Mouse (Mus musculus): ENCODE results near the gene Fstl4. TPM values are rescaled to one million over a fixed set of nuclear protein-coding genes. Genes with fewer than 3 reads are reported as not detected.
A peak's percentile ranks its signal among the peaks of the same experiment; 100 is the strongest.

The Fstl4 gene
- polyA plus RNA-seq, 1 experiment, result 0.07 TPM

GRCm38 (mm10) chr11:53028421-53029168, 264.2 kb downstream of the Fstl4 start:
- H3K36me3 ChIP-seq (replicated peaks; ENCODE audit: low read length), result no peaks in the 10 kb centered on the region
- H3K27me3 ChIP-seq (replicated peaks), result peaks cover 5% of the 10 kb centered on the region
- no peak for TF ChIP-seq GATA1 (IDR thresholded peaks at IDR 0.05; ENCODE audit: borderline replicate concordance, low read length)
- no peaks in the 10 kb centered on the region for H3K4me1 ChIP-seq
- H3K9me3 ChIP-seq, result peaks cover 21% of the 10 kb centered on the region
- H3K4me3 ChIP-seq (replicated peaks), result no peak overlapping the region

- TF ChIP-seq GATA1 (IDR thresholded peaks at IDR 0.05; ENCODE audit: borderline replicate concordance, low read length) (no peak), FLI1 (IDR thresholded peaks at IDR 0.05; ENCODE audit: low read length) (no peak)
- Histone ChIP-seq H3K4me3 (replicated peaks) (no peak overlapping the region), H3K27me3 (replicated peaks) (peaks cover 1% of the 10 kb centered on the region), H3K4me1 (no peaks in the 10 kb centered on the region), H3K36me3 (replicated peaks; ENCODE audit: low read length) (no peaks in the 10 kb centered on the region), H3K9me3 (peaks cover 6% of the 10 kb centered on the region; the same call in 1 of the 2 replicates)
Measured at GRCm38 (mm10) chr11:53031777-53032176, 267.3 kb downstream of the Fstl4 start.

GRCm38 (mm10) chr11:53032336-53032735, 267.9 kb downstream of the Fstl4 start:
- no peak overlapping the region for H3K4me3 ChIP-seq (replicated peaks)
- H3K36me3 ChIP-seq (replicated peaks; ENCODE audit: low read length), result no peaks in the 10 kb centered on the region
- peaks cover 1% of the 10 kb centered on the region for H3K27me3 ChIP-seq (replicated peaks)
- H3K4me1 ChIP-seq, result no peaks in the 10 kb centered on the region
- H3K9me3 ChIP-seq, result peaks cover under 1% of the 10 kb centered on the region; the same call in 1 of the 2 replicates
- no peak for TF ChIP-seq FLI1 (IDR thresholded peaks at IDR 0.05; ENCODE audit: low read length)
- no peak for TF ChIP-seq GATA1 (IDR thresholded peaks at IDR 0.05; ENCODE audit: borderline replicate concordance, low read length)

- Histone ChIP-seq H3K36me3 (replicated peaks; ENCODE audit: low read length) (no peaks in the 10 kb centered on the region), H3K4me1 (no peaks in the 10 kb centered on the region), H3K9me3 (no peaks in the 10 kb centered on the region), H3K27me3 (replicated peaks) (peaks cover 7% of the 10 kb centered on the region), H3K4me3 (replicated peaks) (no peak overlapping the region)
- TF ChIP-seq GATA1 (IDR thresholded peaks at IDR 0.05; ENCODE audit: borderline replicate concordance, low read length), result no peak
- no peak for TF ChIP-seq FLI1 (IDR thresholded peaks at IDR 0.05; ENCODE audit: low read length)
Measured at GRCm38 (mm10) chr11:53035414-53035813, 271.0 kb downstream of the Fstl4 start.

GRCm38 (mm10) chr11:53046850-53047249, 282.4 kb downstream of the Fstl4 start:
- no peak for TF ChIP-seq GATA1 (IDR thresholded peaks at IDR 0.05; ENCODE audit: borderline replicate concordance, low read length)
- TF ChIP-seq FLI1 (IDR thresholded peaks at IDR 0.05; ENCODE audit: low read length), result no peak
- peaks cover 7% of the 10 kb centered on the region for H3K27me3 ChIP-seq (replicated peaks)
- H3K9me3 ChIP-seq, result no peaks in the 10 kb centered on the region
- H3K4me1 ChIP-seq, result no peaks in the 10 kb centered on the region
- H3K36me3 ChIP-seq (replicated peaks; ENCODE audit: low read length), result no peaks in the 10 kb centered on the region
- no peak overlapping the region for H3K4me3 ChIP-seq (replicated peaks)

- no peak overlapping the region for H3K4me3 ChIP-seq (replicated peaks)
- H3K36me3 ChIP-seq (replicated peaks; ENCODE audit: low read length), result no peaks in the 10 kb centered on the region
- TF ChIP-seq FLI1 (IDR thresholded peaks at IDR 0.05; ENCODE audit: low read length) (no peak), GATA1 (IDR thresholded peaks at IDR 0.05; ENCODE audit: borderline replicate concordance, low read length) (no peak)
- H3K4me1 ChIP-seq, result peaks cover 9% of the 10 kb centered on the region
- peaks cover 26% of the 10 kb centered on the region for H3K27me3 ChIP-seq (replicated peaks)
- no peaks in the 10 kb centered on the region for H3K9me3 ChIP-seq
Measured at GRCm38 (mm10) chr11:53054151-53054550, 289.7 kb downstream of the Fstl4 start.

- no peak overlapping the region for H3K4me3 ChIP-seq (replicated peaks)
- H3K9me3 ChIP-seq, result no peaks in the 10 kb centered on the region
- no peak for TF ChIP-seq FLI1 (IDR thresholded peaks at IDR 0.05; ENCODE audit: low read length)
- no peak for TF ChIP-seq GATA1 (IDR thresholded peaks at IDR 0.05; ENCODE audit: borderline replicate concordance, low read length)
- H3K27me3 ChIP-seq (replicated peaks), result peaks cover 26% of the 10 kb centered on the region
- H3K36me3 ChIP-seq (replicated peaks; ENCODE audit: low read length), result no peaks in the 10 kb centered on the region
- H3K4me1 ChIP-seq, result peaks cover 9% of the 10 kb centered on the region
Measured at GRCm38 (mm10) chr11:53055896-53056295, 291.5 kb downstream of the Fstl4 start.

- H3K27me3 ChIP-seq (replicated peaks), result peaks cover 30% of the 10 kb centered on the region
- no peaks in the 10 kb centered on the region for H3K36me3 ChIP-seq (replicated peaks; ENCODE audit: low read length)
- no peaks in the 10 kb centered on the region for H3K9me3 ChIP-seq
- H3K4me3 ChIP-seq (replicated peaks), result no peak overlapping the region
- TF ChIP-seq FLI1 (IDR thresholded peaks at IDR 0.05; ENCODE audit: low read length) (no peak), GATA1 (IDR thresholded peaks at IDR 0.05; ENCODE audit: borderline replicate concordance, low read length) (no peak)
- peaks cover 9% of the 10 kb centered on the region for H3K4me1 ChIP-seq
Measured at GRCm38 (mm10) chr11:53056781-53057180, 292.3 kb downstream of the Fstl4 start.

GRCm38 (mm10) chr11:53057821-53058553, 293.6 kb downstream of the Fstl4 start:
- no peaks in the 10 kb centered on the region for H3K36me3 ChIP-seq (replicated peaks; ENCODE audit: low read length)
- peak overlapping the region; percentile 59 for H3K4me3 ChIP-seq (replicated peaks)
- no peaks in the 10 kb centered on the region for H3K9me3 ChIP-seq
- peaks cover 27% of the 10 kb centered on the region for H3K27me3 ChIP-seq (replicated peaks)
- no peak for TF ChIP-seq FLI1 (IDR thresholded peaks at IDR 0.05; ENCODE audit: low read length)
- TF ChIP-seq GATA1 (IDR thresholded peaks at IDR 0.05; ENCODE audit: borderline replicate concordance, low read length), result no peak
- H3K4me1 ChIP-seq, result peaks cover 9% of the 10 kb centered on the region

- Histone ChIP-seq H3K36me3 (replicated peaks; ENCODE audit: low read length) (no peaks in the 10 kb centered on the region), H3K9me3 (no peaks in the 10 kb centered on the region), H3K4me1 (peaks cover 9% of the 10 kb centered on the region), H3K4me3 (replicated peaks) (peak overlapping the region; percentile 59), H3K27me3 (replicated peaks) (peaks cover 26% of the 10 kb centered on the region)
- TF ChIP-seq GATA1 (IDR thresholded peaks at IDR 0.05; ENCODE audit: borderline replicate concordance, low read length) (no peak), FLI1 (IDR thresholded peaks at IDR 0.05; ENCODE audit: low read length) (no peak)
Measured at GRCm38 (mm10) chr11:53058557-53058956, 294.1 kb downstream of the Fstl4 start.

Data from megakaryocyte, embryonic 14.5 days (primary cell).